Mouse (Mus musculus): ENCODE data around the gene Prkcsh. TPM values are rescaled to one million over a fixed set of nuclear protein-coding genes. Genes with fewer than 3 reads are reported as not detected.

The Prkcsh gene
- total and polyA plus RNA-seq, 3 experiments: 183 to 577 (median 356) TPM

DNA sequence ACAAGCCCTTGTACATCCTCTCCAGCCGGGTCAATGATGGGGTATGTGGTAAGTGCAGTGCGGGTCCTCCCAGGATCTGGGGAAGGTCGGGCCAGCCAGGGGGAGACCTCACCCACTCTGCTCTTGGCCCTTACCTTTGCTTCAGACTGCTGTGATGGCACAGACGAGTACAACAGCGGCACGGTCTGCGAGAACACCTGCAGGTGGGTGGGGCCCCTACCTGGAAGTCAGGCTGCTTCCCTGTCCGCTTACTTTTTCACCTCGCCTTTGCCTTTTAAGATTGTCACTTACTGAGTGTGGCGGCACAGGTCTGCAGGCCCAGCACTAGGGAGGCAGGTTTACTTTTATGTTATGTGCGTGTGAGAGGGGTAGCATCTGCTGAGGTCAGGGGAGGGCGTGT lies 1.9 kb downstream of the Prkcsh start:
- no peak overlapping the region for H3K4me3 ChIP-seq (ENCODE audit: control insufficient read depth in 1 of 2, insufficient read depth in 1 of 2, low read depth in 2 of 2, low read length in 2 of 2)

DNA sequence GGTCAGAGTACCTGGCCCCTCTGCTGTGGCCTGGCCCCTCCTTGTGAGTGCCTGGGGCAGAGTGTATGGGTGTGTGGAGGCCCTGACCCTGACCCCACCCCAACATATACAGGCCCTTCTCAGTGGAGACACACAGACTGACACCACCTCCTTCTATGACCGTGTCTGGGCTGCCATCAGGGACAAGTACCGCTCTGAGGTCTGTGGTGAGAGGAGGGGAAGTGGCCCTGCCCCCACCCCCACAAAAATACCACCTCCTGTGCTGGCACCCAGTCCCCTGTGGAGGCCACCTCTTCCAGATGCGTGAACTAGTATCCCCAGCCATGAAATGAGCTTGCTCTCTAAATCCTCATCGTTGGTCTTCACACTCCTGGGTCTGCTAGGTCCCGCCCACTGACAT lies 8.4 kb downstream of the Prkcsh start:
- Histone ChIP-seq H3K4me3 (ENCODE audit: control insufficient read depth in 1 of 2, insufficient read depth in 1 of 2, low read depth in 2 of 2, low read length in 2 of 2) (no peak overlapping the region), H3K79me2 (ENCODE audit: control insufficient read depth, insufficient read depth, low read length, poor library complexity) (no peaks in the 10 kb centered on the region; the same call in 1 of the 2 replicates), H3K4me1 (ENCODE audit: control insufficient read depth in 1 of 2, insufficient read depth in 2 of 2, low read length in 2 of 2) (no peaks in the 10 kb centered on the region; a peak in 1 of 4 replicates), H3K27ac (ENCODE audit: control insufficient read depth, low read depth, low read length) (no peak overlapping the region), H3K27me3 (ENCODE audit: control insufficient read depth in 1 of 2, insufficient read depth in 2 of 2, low read length in 2 of 2) (no peaks in the 10 kb centered on the region), H3K9me3 (replicated peaks; ENCODE audit: insufficient read depth, low read length) (no peaks in the 10 kb centered on the region), H3K36me3 (ENCODE audit: control insufficient read depth in 1 of 2, insufficient read depth in 2 of 2, low read length in 2 of 2) (peaks cover 0 to 25% of the 10 kb centered on the region in 2 experiments; a peak in 3 of 4 replicates), H3K9ac (ENCODE audit: control insufficient read depth, low read depth, low read length, poor library complexity, severe bottlenecking) (no peak overlapping the region)
- DNase-seq (ENCODE audit: low read depth, low spot score): no peak
- no peak for TF ChIP-seq MYC (IDR thresholded peaks at IDR 0.05; ENCODE audit: low read depth, low read length)

More for the DNA sequence above, 1.9 kb downstream of the Prkcsh start:
- H3K27ac ChIP-seq (ENCODE audit: control insufficient read depth, low read depth, low read length): no peak overlapping the region
- DNase-seq (ENCODE audit: low read depth, low spot score): no peak
- H3K79me2 ChIP-seq (ENCODE audit: control insufficient read depth, insufficient read depth, low read length, poor library complexity): peaks cover 26% of the 10 kb centered on the region
- no peaks in the 10 kb centered on the region for H3K9me3 ChIP-seq (replicated peaks; ENCODE audit: insufficient read depth, low read length)
- peaks cover 3 to 22% of the 10 kb centered on the region in 2 experiments for H3K4me1 ChIP-seq (ENCODE audit: control insufficient read depth in 1 of 2, insufficient read depth in 2 of 2, low read length in 2 of 2)
- H3K27me3 ChIP-seq (ENCODE audit: control insufficient read depth in 1 of 2, insufficient read depth in 2 of 2, low read length in 2 of 2): peaks cover 0 to 2% of the 10 kb centered on the region in 2 experiments; a peak in 1 of 4 replicates
- no peak overlapping the region; the same call in 1 of the 2 replicates for H3K9ac ChIP-seq (ENCODE audit: control insufficient read depth, low read depth, low read length, poor library complexity, severe bottlenecking)
- H3K36me3 ChIP-seq (ENCODE audit: control insufficient read depth in 1 of 2, insufficient read depth in 2 of 2, low read length in 2 of 2): peaks cover 16 to 22% of the 10 kb centered on the region in 2 experiments
- TF ChIP-seq EP300 (IDR thresholded peaks at IDR 0.05; ENCODE audit: low read depth in 1 of 2, low read length in 2 of 2) (no peak), TCF12 (IDR thresholded peaks at IDR 0.05; ENCODE audit: low read depth, low read length) (no peak), MYB (IDR thresholded peaks at IDR 0.05; ENCODE audit: low read depth, low read length) (no peak), ELF1 (IDR thresholded peaks at IDR 0.05; ENCODE audit: low read depth, low read length) (no peak), MAZ (IDR thresholded peaks at IDR 0.05; ENCODE audit: low read depth, low read length) (no peak), TAL1 (IDR thresholded peaks at IDR 0.05; ENCODE audit: low read length) (no peak), ZC3H11A (IDR thresholded peaks at IDR 0.05; ENCODE audit: low read depth, low read length) (no peak), ETS1 (IDR thresholded peaks at IDR 0.05; ENCODE audit: low read depth, low read length) (no peak), ZNF384 (IDR thresholded peaks at IDR 0.05; ENCODE audit: low read depth, low read length) (no peak), NELFE (IDR thresholded peaks at IDR 0.05; ENCODE audit: low read depth, low read length) (no peak), JUND (IDR thresholded peaks at IDR 0.05; ENCODE audit: low read depth, low read length) (no peak), MYC (IDR thresholded peaks at IDR 0.05; ENCODE audit: low read depth, low read length) (no peak)

DNA sequence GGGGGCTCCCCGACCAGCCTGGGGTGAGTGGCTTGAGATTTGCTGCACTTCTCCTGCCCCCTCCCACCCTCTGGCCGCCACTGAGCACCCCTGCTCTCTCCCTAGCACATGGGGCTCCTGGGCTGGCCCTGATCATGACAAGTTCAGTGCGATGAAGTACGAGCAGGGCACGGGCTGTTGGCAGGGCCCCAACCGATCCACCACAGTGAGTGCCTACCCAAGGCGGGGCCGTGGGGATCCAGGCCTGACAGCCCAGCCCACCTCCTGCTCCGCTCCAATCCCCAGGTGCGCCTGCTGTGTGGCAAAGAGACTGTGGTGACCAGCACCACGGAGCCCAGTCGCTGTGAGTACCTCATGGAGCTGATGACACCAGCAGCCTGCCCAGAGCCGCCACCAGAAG lies 10.1 kb downstream of the Prkcsh start:
- Histone ChIP-seq H3K27me3 (ENCODE audit: control insufficient read depth in 1 of 2, insufficient read depth in 2 of 2, low read length in 2 of 2) (no peaks in the 10 kb centered on the region), H3K4me1 (ENCODE audit: control insufficient read depth in 1 of 2, insufficient read depth in 2 of 2, low read length in 2 of 2) (no peaks in the 10 kb centered on the region; a peak in 1 of 4 replicates), H3K9me3 (replicated peaks; ENCODE audit: insufficient read depth, low read length) (no peaks in the 10 kb centered on the region), H3K27ac (ENCODE audit: control insufficient read depth, low read depth, low read length) (no peak overlapping the region), H3K79me2 (ENCODE audit: control insufficient read depth, insufficient read depth, low read length, poor library complexity) (no peaks in the 10 kb centered on the region), H3K36me3 (ENCODE audit: control insufficient read depth in 1 of 2, insufficient read depth in 2 of 2, low read length in 2 of 2) (peaks cover 0 to 25% of the 10 kb centered on the region in 2 experiments; a peak in 2 of 4 replicates), H3K4me3 (ENCODE audit: control insufficient read depth in 1 of 2, insufficient read depth in 1 of 2, low read depth in 2 of 2, low read length in 2 of 2) (no peak overlapping the region), H3K9ac (ENCODE audit: control insufficient read depth, low read depth, low read length, poor library complexity, severe bottlenecking) (no peak overlapping the region)
- TF ChIP-seq USF2 (IDR thresholded peaks at IDR 0.05; ENCODE audit: borderline replicate concordance in 1 of 2, insufficient read depth in 1 of 2, low read depth in 1 of 2, low read length in 2 of 2) (no peak), SIN3A (IDR thresholded peaks at IDR 0.05; ENCODE audit: low read length) (no peak), GATA1 (IDR thresholded peaks at IDR 0.05; ENCODE audit: low read depth, low read length) (no peak), TBP (IDR thresholded peaks at IDR 0.05; ENCODE audit: low read depth, low read length) (no peak), ZNF384 (IDR thresholded peaks at IDR 0.05; ENCODE audit: low read depth, low read length) (no peak), MAFK (IDR thresholded peaks at IDR 0.05; ENCODE audit: borderline replicate concordance, low read depth, low read length) (no peak), JUND (IDR thresholded peaks at IDR 0.05; ENCODE audit: low read depth, low read length) (no peak), GABPA (IDR thresholded peaks at IDR 0.05; ENCODE audit: low read depth, low read length) (no peak), USF1 (IDR thresholded peaks at IDR 0.05; ENCODE audit: low read depth, low read length) (no peak), UBTF (IDR thresholded peaks at IDR 0.05; ENCODE audit: borderline replicate concordance, insufficient read depth, low read depth, low read length) (no peak), MYB (IDR thresholded peaks at IDR 0.05; ENCODE audit: low read depth, low read length) (no peak), MAX (IDR thresholded peaks at IDR 0.05; ENCODE audit: low read length) (no peak), MXI1 (IDR thresholded peaks at IDR 0.05; ENCODE audit: low read depth, low read length) (no peak), SMC3 (IDR thresholded peaks at IDR 0.05; ENCODE audit: low read depth, low read length) (no peak), CHD2 (IDR thresholded peaks at IDR 0.05; ENCODE audit: low read length) (no peak), MAZ (IDR thresholded peaks at IDR 0.05; ENCODE audit: low read depth, low read length) (no peak)
- DNase-seq (ENCODE audit: low read depth, low spot score): no peak

Data from MEL (cell line).